Mouse (Mus musculus) spleen, adult 2 months (tissue): Measurements from ENCODE around the gene Ddrgk1.

Experiments used
- CTCF ChIP-seq: fragments of 200-500 bp; IDR thresholded peaks from 2 replicates; pipeline ENCODE4 v1.5.1; 2011; ENCODE audit warnings: mild to moderate bottlenecking, inconsistent platforms; ENCODE audit not compliant: insufficient read depth, insufficient read length, insufficient replicate concordance; ENCODE audit errors: extremely low read depth
- POLR2A ChIP-seq: fragments of 200-500 bp; IDR thresholded peaks from 2 replicates; pipeline ENCODE4 v1.6.1; 2011; ENCODE audit warnings: low read depth, low read length, inconsistent platforms

DNA sequence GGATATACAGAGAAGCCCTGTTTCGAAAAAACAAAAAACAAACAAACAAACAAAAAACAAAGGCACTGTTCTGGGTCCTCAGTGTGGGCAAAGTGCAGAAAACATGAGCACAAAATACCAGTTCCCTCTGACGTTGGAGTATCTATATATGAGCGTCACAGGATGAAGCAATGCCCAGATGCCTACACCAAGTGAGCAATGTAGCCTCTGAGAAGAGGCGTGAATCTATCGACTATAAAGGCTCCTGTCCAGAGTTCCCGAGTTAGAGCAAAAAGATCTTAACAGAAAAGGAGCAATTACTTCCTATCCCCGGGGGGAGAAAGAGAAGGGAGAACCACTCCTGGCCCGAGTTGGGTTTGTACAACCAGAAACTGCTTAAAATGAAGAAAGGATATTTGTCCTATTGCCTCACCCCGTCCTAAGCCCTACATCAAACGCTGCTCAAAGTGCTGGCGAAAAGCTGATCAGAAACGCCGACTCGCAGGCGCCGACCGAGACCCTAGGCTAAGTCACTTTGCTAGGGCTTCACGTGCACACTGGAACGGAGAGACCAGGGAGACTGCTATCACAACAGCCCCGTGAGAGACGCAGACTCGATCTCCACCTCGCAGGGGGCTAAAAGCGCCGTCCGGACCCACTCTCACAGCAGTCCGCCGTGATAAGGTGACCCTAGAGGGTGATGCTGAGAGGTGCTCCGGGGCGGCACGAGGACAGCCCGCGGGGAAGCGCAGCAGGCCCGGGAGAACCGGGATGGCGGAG, 35.2 kb downstream of the Ddrgk1 start:
- TF ChIP-seq POLR2A = no peak
- no peak for TF ChIP-seq CTCF
